Mouse (Mus musculus) kidney, adult 9 months (tissue): ENCODE data around the gene Syngr4.
"Not testable (repeated sequence)": the region's sequence is repeated elsewhere in the genome, so short reads cannot be mapped to it uniquely, and the experiment has no call there.

Experiments
- DNase-seq: peaks from one replicate; pipeline ENCODE4 v3.0.0; 2022

The Syngr4 gene

DNA sequence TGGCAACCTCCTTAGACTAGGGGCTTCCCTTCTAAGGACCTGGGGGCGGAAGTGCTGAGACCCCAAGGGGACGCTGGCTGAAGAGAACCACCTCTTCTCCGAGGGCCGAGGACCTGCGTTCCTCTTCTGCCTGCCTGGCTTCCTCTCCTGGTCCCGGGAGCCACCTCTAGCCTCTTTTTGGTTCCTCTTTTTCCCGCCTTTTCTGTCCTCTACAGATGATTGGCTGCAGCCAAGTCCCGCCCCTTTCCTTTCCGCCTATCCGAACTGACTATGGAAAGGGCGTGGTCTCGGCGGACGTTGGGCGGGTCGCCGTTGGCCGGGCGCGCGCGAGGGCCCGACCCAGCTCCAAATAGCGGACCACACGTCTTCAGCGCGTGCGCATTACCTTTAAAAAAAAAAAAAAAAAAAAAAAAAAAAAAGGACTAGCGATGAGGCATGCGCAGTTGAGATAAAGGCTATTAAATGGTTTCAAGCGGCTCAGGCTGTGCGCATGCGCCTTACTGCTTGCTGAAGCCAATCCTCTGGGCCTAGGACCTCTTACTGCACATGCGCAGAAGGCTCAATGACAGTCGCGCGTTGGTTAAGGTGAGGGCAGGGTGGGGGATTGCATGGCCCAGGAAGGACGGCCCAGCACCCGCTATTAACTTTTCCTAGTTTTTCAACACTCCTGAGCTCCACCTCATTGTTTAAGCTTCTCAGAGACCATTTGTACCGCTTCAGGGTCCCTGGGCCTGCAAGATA, at the start of gene Syngr4, which contains the start of gene Tmem143:
TSS of gene Syngr4 (minus strand) at position 198 of the 741 bp plus-strand sequence.
TSS of gene Tmem143 (plus strand) at position 425 of the 741 bp plus-strand sequence.
- DNase-seq = peak; percentile 99

GRCm38 (mm10) chr7:45943280-45943679, 46.8 kb upstream of the Syngr4 start:
- not testable (repeated sequence) for DNase-seq

- no peak for DNase-seq
Observed at GRCm38 (mm10) chr7:45941986-45942385, 45.5 kb upstream of the Syngr4 start.

DNA sequence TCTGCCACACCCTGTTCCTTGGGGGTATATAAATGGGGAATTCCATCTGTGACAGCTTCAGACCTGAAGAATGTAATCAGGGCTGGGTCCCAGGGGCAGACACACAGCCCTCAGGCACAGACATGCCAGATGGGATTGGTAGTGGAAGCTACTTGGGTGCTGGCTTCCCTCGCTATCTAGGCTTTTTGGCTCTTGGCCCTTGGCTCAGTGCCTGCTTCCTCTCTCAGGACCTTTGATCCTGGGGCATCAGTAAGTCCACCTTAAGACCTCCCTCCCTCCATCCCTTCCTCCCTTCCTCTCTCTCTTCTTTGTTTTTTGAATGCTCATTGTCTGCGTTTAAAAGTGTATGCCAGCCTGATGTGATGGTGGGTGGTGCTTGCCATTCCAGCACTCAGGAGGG, 43.3 kb upstream of the Syngr4 start:
- DNase-seq = peak; percentile 63

DNA sequence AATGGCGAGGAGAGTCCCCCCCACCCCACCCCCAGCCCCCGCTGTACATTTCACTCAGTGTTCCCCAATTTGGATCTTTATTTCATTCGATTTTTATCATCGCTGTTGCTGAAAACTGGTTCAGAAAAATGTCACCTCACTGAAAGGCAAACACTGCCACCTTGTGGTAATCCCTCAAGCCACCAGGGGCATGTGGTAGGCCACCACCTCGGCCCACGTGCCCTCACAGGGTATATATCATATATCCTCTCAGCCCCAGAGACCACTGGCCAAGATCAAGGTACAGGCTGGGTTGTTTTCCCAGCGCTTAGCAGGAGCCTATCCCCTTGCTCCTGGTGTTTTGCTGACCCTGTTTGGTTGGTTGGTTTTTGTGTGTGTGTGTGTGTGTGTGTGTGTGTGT, 38.6 kb upstream of the Syngr4 start:
- peak; percentile 69 for DNase-seq

DNA sequence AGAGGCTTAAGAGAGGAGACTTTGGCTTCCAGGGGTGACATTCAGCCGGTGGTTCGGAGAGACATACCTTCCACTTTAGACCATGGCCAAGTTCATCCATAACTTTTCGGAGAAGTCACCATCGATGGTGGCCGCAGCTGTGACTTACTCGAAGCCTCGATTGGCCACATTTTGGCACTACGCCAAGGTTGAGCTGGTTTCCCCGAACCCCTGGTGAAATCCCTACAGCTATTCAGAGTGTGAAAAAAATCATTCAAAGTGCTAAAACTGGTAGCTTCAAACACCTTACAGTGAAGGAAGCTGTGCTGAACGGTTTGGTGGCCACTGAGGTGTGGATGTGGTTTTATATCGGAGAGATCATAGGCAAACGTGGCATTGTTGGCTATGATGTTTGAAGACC, 37.3 kb upstream of the Syngr4 start:
- DNase-seq = not testable (repeated sequence)

DNA sequence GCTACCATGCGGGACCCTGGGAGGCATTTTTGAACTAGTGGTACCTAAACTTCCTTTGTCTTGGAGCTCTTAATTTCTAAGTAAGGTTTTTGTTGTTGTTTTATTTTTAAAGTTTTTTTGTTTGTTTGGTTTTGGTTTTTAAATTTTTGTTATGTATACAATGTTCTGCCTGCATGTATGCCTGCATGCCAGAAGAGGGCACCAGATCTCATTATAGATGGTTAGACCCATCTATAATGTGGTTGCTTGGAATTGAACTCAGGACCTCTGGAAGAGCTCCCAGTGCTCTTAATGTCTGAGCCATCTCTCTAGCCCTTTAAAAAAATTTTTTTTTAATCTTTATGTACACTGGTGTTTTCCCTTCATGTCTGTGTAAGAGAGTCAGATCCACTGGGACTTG, 33.2 kb upstream of the Syngr4 start:
- no peak for DNase-seq

DNA sequence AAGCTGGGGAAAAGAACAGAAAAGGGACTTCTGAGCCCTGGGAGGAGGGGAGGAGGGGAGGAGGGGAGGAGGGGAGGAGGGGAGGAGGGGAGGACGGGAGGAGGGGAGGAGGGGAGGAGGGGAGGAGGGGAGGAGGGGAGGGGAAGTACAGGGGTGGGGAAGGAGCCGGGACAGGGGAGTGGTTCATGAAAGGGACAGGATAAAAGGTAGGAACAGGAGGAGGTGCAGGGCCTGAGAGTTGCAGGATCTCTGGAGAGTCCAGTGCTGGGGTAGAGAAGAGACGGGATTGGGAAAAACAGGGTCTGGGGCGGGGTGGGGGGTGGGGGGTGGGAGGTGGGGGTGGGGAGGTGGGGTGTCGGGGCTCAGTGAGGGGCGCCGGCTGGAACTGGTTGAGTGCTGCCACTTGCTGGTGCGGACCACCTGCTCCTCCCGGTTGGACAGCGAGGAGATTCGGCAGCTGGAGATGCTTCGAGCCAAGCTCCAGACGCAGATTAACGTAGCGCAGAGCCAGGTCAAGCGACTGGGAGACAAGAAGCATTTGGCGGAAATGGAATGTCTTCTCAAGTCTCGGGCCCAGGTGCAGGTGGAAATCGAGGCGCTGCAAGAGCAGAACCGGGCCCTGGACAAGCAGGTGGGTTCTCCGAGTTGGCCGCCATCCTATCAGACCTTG, 32.2 kb upstream of the Syngr4 start:
- no peak for DNase-seq

- DNase-seq = no peak
Observed at GRCm38 (mm10) chr7:45924429-45924816, 27.9 kb upstream of the Syngr4 start.

DNA sequence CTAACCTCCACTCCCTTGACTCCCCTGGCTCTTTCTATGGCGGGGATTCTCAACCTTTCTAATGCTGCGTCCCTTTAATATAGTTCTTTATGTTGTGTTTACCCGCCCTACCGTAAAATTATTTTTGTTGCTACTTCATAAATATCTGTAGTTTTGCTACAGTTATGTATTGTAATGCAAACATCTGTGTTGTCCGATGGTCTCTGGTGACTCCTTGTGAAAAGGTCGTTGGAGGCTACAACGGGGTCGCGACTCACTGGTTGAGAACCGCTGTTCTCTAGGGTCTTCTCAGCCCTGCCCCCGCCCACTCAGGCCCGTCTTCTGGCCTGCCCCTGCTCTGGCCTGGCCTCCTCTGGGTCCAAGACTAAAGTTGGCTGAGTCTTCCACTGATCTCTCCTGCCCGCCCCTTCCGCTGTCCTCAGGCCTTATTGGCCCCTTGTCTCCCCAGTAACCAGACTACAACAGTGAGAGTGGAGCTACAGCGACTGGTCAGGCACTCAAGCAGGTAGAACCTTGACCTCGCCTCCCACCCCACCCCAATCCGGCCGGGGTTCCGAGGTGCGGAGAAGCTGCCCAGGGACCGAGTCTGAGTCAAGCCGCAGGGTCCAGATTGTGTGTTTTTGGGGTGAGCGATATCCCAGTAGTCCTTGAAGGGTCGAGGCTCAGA, 27.4 kb upstream of the Syngr4 start, which contains the start of gene Ccdc114:
TSS of gene Ccdc114 (plus strand) at position 311 of the 667 bp plus-strand sequence.
- peak; percentile 92 for DNase-seq

GRCm38 (mm10) chr7:45922928-45923761, 26.6 kb upstream of the Syngr4 start:
- peak; percentile 96 for DNase-seq

DNA sequence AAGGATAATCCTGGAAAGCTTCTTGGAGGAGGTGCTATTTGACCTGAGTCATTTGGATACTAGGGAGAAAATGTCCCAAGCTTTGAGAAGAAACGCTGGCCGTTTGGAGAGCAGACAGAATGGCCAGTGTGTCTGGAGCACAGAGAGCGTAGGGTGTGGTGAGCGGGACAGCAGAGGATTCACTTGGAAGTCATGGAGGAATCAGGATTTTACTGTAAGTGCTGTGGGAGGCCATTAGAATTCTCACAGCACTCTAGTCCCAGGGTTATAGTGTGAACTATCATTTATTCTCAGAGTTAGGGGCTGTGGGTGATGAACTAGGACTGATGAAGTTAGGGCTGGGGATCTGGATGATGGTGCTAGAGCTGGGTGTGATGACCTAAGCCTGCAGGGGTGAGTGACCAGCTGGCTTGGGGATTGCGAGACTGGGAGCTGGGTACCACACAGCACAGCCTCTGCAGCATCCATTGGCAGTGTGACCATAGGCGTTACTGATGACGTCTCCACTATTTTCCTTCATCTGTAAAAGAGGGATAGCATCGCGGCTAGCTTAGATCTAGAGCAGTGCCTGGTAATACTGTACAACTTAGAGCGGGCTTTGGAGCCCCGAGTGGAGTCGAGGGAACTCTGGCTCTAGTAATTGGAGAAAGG, 25.6 kb upstream of the Syngr4 start:
- DNase-seq = peak; percentile 20

GRCm38 (mm10) chr7:45921242-45921621, 24.7 kb upstream of the Syngr4 start, which contains the start of gene Emp3:
Emp3 (minus strand) TSS chr7:45921404.
- peak; percentile 28 for DNase-seq

DNA sequence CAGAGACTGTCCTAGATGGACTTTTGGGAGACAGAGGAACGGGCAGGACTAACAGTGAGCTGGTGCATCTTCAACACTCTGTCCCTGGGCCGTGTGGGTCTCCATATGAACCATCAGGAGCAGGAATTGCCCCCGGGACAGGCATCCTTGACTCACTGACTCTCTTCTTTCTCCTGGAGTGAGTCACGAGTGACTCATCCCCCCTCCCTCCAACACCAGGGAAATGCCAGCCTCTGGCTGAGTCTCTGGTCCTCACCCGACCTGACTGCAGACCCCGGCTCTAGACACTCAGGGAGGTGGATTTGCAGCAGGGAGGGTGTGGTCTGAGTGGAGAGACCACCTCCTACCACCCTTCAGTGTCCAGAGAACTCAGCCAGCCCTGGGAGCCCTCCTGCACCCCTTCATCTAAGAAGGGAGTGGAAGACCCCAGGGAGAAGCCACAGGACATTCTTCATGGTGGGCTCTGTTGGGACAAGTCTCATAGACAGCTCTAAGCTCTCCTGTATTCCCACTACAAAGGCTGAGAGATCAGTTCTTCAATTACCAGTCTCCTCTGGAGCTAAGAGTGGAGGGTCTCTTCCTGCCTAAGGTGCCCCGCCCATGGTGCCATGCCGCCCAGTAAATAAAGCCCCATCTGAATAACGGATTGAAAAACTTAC, 24.2 kb upstream of the Syngr4 start:
- no peak for DNase-seq

GRCm38 (mm10) chr7:45919761-45920160, 23.2 kb upstream of the Syngr4 start:
- DNase-seq = no peak

DNA sequence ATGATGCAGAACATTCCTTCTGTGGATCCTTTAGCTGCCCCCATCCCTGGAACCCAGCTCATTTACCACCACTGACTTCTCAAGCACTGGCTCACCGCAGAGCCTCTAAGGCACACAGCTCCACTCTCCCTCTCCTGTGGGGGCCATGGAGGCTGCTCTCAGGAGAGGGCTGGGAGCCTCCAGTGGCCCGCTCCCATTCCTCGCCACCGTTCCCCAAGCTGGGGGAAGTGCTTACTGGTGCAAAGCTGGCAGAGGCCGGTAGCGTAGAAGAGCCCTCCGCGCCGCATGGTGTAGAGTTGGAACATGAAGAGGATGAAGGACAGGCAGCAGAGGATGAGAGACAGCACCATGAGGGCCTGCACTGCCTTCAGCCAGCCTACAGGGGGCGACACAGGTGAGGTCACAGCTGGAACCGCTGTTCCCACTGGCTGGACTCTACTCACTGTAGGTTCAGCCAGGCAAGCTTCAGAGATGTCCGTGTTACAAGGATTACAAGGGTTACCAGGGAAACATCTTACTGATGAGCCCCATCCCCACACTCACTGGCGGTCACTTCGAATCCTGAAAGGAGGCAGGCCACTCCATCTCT, 22.7 kb upstream of the Syngr4 start:
- DNase-seq = peak; percentile 21

GRCm38 (mm10) chr7:45917926-45918325, 21.4 kb upstream of the Syngr4 start:
- no peak for DNase-seq

DNA sequence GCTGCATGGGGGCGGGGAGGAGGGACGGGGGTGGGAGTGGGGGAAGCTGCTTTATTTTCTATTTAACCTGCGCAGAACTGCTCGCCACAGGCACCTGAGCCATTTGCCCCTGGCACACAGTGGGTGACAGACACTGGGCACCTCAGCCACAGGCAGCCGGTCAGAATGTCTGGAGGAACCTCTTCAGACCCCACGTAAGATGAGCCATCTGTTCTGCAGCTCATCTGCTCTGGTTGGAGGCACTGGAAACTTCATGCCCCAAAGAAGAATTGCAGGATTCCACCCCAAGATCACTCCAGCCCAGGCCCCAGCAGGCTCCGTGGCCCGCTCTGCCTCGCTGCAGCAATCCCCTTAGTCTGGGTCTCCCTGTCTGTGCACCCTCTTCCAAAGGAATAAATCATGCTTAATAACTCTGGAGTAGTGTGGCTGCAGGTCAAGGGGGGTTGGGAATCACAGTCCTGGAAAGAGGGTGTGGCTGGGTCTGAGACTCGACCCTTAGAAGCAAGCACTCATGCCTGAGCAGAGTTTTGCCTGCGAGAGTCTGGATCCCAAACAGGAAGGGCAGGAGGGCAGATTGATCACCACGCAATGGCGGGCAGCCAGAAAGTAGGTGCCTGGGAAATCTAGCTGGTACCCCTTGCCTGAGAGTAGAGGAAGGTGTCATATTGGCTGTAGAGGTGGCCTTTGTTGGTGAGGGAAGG, 20.6 kb upstream of the Syngr4 start:
- DNase-seq = peak; percentile 21

DNA sequence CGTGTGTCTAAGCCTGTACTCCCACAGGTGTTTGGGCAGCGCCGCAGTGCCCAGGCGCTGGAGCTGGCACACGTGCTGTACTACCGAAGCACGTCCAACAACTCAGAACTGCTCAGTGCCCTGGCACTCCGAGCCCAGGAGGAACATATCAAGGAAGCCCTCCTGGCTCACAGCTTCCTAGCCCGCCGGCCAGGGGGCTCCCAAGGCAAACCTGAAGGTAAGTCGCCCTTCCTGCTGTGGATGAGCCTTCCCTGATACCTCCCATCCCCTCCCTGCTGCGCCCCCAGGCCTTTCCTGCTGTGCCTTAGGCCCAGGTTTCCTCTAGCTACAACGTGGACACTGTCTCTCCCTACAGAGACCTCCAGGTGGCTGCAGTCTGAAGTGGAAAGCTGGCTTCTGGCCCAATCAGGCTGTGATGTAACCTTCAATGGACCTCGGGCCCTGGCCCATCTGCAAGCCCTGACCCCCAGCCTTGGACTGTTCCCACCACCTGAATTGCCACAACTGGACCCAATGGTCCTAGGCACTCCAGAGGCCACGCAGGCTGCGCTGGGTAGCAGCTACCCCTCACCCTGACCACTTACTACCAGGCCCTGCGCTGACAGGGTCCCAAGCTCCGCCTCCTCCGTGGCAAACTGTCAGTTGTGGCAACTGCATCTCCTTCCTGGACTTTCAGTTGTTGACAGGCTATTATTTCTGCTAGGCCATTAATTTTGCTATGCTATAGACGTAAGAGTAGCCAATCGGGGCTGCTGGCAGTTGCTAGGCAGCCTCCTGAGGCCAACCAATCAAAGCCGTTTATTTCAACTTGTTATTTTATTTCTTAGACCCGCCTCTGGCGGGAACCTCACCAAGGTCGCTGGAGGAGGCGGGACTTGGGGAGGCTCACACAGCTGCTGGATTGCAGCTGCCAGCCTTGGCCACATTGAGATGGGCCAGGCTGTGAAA, 19.8 kb upstream of the Syngr4 start:
- peak; percentile 75 for DNase-seq
